ENCODE assay signal across 23 mouse cellular contexts in genomic region chr17:63410101-63410500, GRCm38 (mm10).
DNase-seq lines count a peak whose midpoint lies in the region; ATAC-seq and TF ChIP-seq lines count a peak whose summit lies in the region.
"Had no signal": no experiment of that assay in that cellular context is flagged by ENCODE, and none has a peak within 500 bp of the region (broad histone marks: within the 10 kb centered on the region; RNA-seq: fewer than 3 reads in every experiment).

No protein-coding gene starts in this region.

- ATAC-seq in intestine, embryonic 16.5 days = peak; percentile 65
- no peak for ATAC-seq in midbrain, embryonic 14.5 days (ENCODE audit: low FRiP score, low TSS enrichment)
- ATAC-seq: CD4-positive, CD25-positive, alpha-beta regulatory T cell, adult 4 months; forebrain, embryonic 14.5 days; forebrain, postnatal 0 days had no signal

- no peaks in the 10 kb centered on the region for H3K9me3 ChIP-seq in intestine, embryonic 16.5 days (ENCODE audit: control insufficient read depth, low read length)
- H3K9me3 ChIP-seq in midbrain, embryonic 14.5 days (ENCODE audit: control insufficient read depth, low read length) = peaks cover 3% of the 10 kb centered on the region; the same call in 1 of the 2 replicates
- H3K9me3 ChIP-seq: embryonic facial prominence, embryonic 12.5 days; embryonic facial prominence, embryonic 15.5 days had no signal

- intact Hi-C loops in heart, postnatal 14 days (cut with DNase I) = no loop called here

- no peaks in the 10 kb centered on the region for H3K4me1 ChIP-seq in intestine, embryonic 16.5 days (ENCODE audit: control insufficient read depth, insufficient read depth, low read length)
- H3K4me1 ChIP-seq in small intestine, adult 2 months (ENCODE audit: control insufficient read depth, insufficient read depth, insufficient read length, low read length) = peaks cover 7% of the 10 kb centered on the region
- 0 out of 2 replicates have a peak, but pooled peaks cover 3% of the 10 kb centered on the region for H3K4me1 ChIP-seq in midbrain, embryonic 14.5 days (ENCODE audit: control insufficient read depth, insufficient read depth, low read length)

- no peak for TF ChIP-seq POLR2A in small intestine, adult 2 months (IDR thresholded peaks at IDR 0.05; ENCODE audit: low read depth, low read length)

- no peak overlapping the region for H3K4me3 ChIP-seq in intestine, embryonic 16.5 days (ENCODE audit: low read length)
- no peak overlapping the region for H3K4me3 ChIP-seq in small intestine, adult 2 months (ENCODE audit: low read depth, low read length)
- H3K4me3 ChIP-seq in midbrain, embryonic 14.5 days (replicated peaks; ENCODE audit: low read depth, low read length) = no peak overlapping the region
- H3K4me3 ChIP-seq: embryonic facial prominence, embryonic 12.5 days; embryonic facial prominence, embryonic 15.5 days; gastrocnemius, adult 2 months had no signal

- no peak for TF ChIP-seq CTCF in small intestine, adult 2 months (IDR thresholded peaks at IDR 0.05; ENCODE audit: extremely low read depth, insufficient read length, insufficient replicate concordance, low read depth, low read length)

- no peak overlapping the region for H3K9ac ChIP-seq in intestine, embryonic 16.5 days (ENCODE audit: low read depth, low read length)
- no peak overlapping the region for H3K9ac ChIP-seq in midbrain, embryonic 14.5 days (replicated peaks; ENCODE audit: low read length)
- H3K9ac ChIP-seq: embryonic facial prominence, embryonic 12.5 days; embryonic facial prominence, embryonic 15.5 days; forebrain, postnatal 0 days had no signal

- H3K4me2 ChIP-seq in intestine, embryonic 16.5 days (ENCODE audit: low read depth, low read length) = no peak overlapping the region
- H3K4me2 ChIP-seq in midbrain, embryonic 14.5 days (ENCODE audit: low read length) = no peak overlapping the region
- H3K4me2 ChIP-seq: embryonic facial prominence, embryonic 12.5 days; embryonic facial prominence, embryonic 15.5 days; heart, embryonic 11.5 days had no signal

- 0 out of 2 replicates have a peak overlapping the region, but pooled peaks have one; percentile 17 for H3K27ac ChIP-seq in intestine, embryonic 16.5 days (ENCODE audit: low read length)
- peak overlapping the region; percentile 40; the same call in 1 of the 2 replicates for H3K27ac ChIP-seq in small intestine, adult 2 months (ENCODE audit: insufficient read depth, low read depth, low read length)
- no peak overlapping the region for H3K27ac ChIP-seq in midbrain, embryonic 14.5 days (replicated peaks; ENCODE audit: low read depth, low read length)
- H3K27ac ChIP-seq: embryonic facial prominence, embryonic 12.5 days; embryonic facial prominence, embryonic 15.5 days; gastrocnemius, adult 2 months had no signal

- H3K27me3 ChIP-seq in intestine, embryonic 16.5 days (replicated peaks; ENCODE audit: control insufficient read depth, insufficient read depth, low read length) = no peaks in the 10 kb centered on the region
- no peaks in the 10 kb centered on the region for H3K27me3 ChIP-seq in small intestine, adult 2 months (ENCODE audit: control insufficient read depth, insufficient read depth, low read length)
- H3K27me3 ChIP-seq in midbrain, embryonic 14.5 days (ENCODE audit: control insufficient read depth, insufficient read depth, low read length) = no peaks in the 10 kb centered on the region
- H3K27me3 ChIP-seq: embryonic facial prominence, embryonic 12.5 days; embryonic facial prominence, embryonic 15.5 days had no signal

- DNase-seq in kidney, adult 8-10 months = peak; percentile 30 to 53
- DNase-seq in kidney, adult 18-20 months = no peak
- peak; percentile 20 to 51 for DNase-seq in kidney, postnatal 36 days
- DNase-seq in kidney, postnatal 10 days = no peak
- no peak for DNase-seq in midbrain, embryonic 14.5 days
- no peak for DNase-seq in heart, postnatal 14 days
- DNase-seq: adrenal gland, adult 2 months; adrenal gland, postnatal 14 days; cerebellum, adult 11 months; cerebellum, adult 2 months; cerebellum, adult 9-11 months; cerebellum, postnatal 25 days; forebrain, postnatal 0 days; gastrocnemius, adult 2 months; gastrocnemius, postnatal 14 days; heart, postnatal 4 days had no signal

- WGBS in intestine, embryonic 16.5 days = 93% methylated on average over 2 of the region's 2 CpGs
- 94% methylated on average over 2 of the region's 2 CpGs for WGBS in small intestine, adult 2 months
- 94% methylated on average over 2 of the region's 2 CpGs for WGBS in midbrain, embryonic 14.5 days

- no peaks in the 10 kb centered on the region for H3K36me3 ChIP-seq in intestine, embryonic 16.5 days (ENCODE audit: control insufficient read depth, insufficient read depth, low read length)
- H3K36me3 ChIP-seq in small intestine, adult 2 months (ENCODE audit: control insufficient read depth, insufficient read depth, low read length) = no peaks in the 10 kb centered on the region
- no peaks in the 10 kb centered on the region for H3K36me3 ChIP-seq in midbrain, embryonic 14.5 days (ENCODE audit: control insufficient read depth, insufficient read depth, low read length)

Comparison
In these comparisons a context has a peak if more than half of its experiments do, and no peak if none do; other contexts are left out.
1. DNase-seq: peak in kidney, adult 8-10 months (2 of 2) and kidney, postnatal 36 days (2 of 2); none in kidney, adult 18-20 months (single experiment), kidney, postnatal 10 days (single experiment), midbrain, embryonic 14.5 days (single experiment) and heart, postnatal 14 days (0 of 2).